Mouse (Mus musculus) heart, postnatal 0 days (tissue): ENCODE measurements at regions not wholly inside any gene's neighbourhood (a gene's known extent, or its start where the extent isn't known, plus 50 kb on each side); places are given as distances from the start of the nearest gene placed in this dataset.

Experiments used
- ATAC-seq: fragments of 200-750 bp; cut with Nextera tagmentation; 2 replicates; pipeline ENCODE4 v1.8.0; 2017; ENCODE audit warnings: low read depth, moderate number of reproducible peaks, moderate library complexity; ENCODE audit not compliant: insufficient read depth
- DNase-seq: peaks from one replicate; pipeline ENCODE4 v3.0.0-alpha.2; 2016; ENCODE audit warnings: low spot score
- H3K27ac ChIP-seq: fragments of 300-500 bp; sonication (generic); 2 replicates; pipeline ENCODE4 v1.5.1; 2014; ENCODE audit warnings: low read depth, mild to moderate bottlenecking
- H3K27me3 ChIP-seq: fragments of 300-500 bp; sonication (generic); 2 replicates; pipeline ENCODE4 v1.6.1; 2014; ENCODE audit warnings: low read length, mixed read lengths; ENCODE audit not compliant: control insufficient read depth, insufficient read depth
- H3K36me3 ChIP-seq: fragments of 300-500 bp; sonication (generic); replicated peaks from 2 replicates; pipeline ENCODE4 v1.6.1; 2014; ENCODE audit warnings: low read length, mixed read lengths; ENCODE audit not compliant: control insufficient read depth, insufficient read depth
- H3K4me1 ChIP-seq: fragments of 300-500 bp; sonication (generic); 2 replicates; pipeline ENCODE4 v1.6.1; 2014; ENCODE audit warnings: antibody characterized with exemption; ENCODE audit not compliant: control insufficient read depth, insufficient read depth
- H3K4me2 ChIP-seq: fragments of 300-500 bp; sonication (generic); 2 replicates; pipeline ENCODE4 v1.6.1; 2014; ENCODE audit warnings: low read depth, mild to moderate bottlenecking, low read length, moderate library complexity
- H3K4me3 ChIP-seq: fragments of 300-500 bp; sonication (generic); 2 replicates; pipeline ENCODE4 v1.5.1; 2014; ENCODE audit warnings: low read depth, low read length
- H3K9ac ChIP-seq: fragments of 300-500 bp; sonication (generic); replicated peaks from 2 replicates; pipeline ENCODE4 v1.6.1; 2014; ENCODE audit warnings: low read depth, low read length, mixed read lengths
- H3K9me3 ChIP-seq: fragments of 300-500 bp; sonication (generic); replicated peaks from 2 replicates; pipeline ENCODE4 v1.6.1; 2016; ENCODE audit warnings: low read length; ENCODE audit not compliant: control insufficient read depth
- CTCF ChIP-seq: IDR thresholded peaks from 2 replicates; pipeline ENCODE4 v1.5.1; 2016; ENCODE audit warnings: antibody characterized with exemption, control low read depth, low read depth
- EP300 ChIP-seq: IDR thresholded peaks from 2 replicates; pipeline ENCODE4 v1.6.1; 2016; ENCODE audit warnings: antibody characterized with exemption, low read depth
- WGBS: fragments of 180-500 bp; shearing (Covaris S2); extraction: QIAGEN DNeasy Blood & Tissue Kit; methylation state at CpG from one replicate; pipeline ENCODE4 v1.1.7; 2014; 5-methylcytosine and 5-hydroxymethylcytosine counted together

DNA sequence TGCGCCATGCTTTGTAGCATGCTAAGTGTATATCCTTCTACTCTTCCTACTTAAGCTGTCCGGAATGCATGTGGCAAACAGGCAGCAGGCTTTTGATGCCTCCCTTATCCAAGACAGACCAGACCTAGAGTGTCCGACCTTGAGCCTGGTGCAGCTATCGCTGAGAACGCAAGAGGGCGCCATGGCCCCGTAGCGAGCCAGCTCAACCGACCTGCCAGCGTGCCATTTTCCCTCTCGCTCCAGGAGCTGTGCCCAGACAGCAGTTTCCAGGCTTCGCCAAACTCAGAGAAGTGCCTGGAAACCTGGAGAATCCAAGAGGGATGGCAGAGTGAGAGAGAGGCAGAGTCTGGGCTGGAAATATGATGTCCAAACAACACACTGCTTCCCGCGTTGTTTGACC, 155.8 kb upstream of the Gm12830 start:
- peak overlapping the region; percentile 29; the same call in 1 of the 2 replicates for H3K4me3 ChIP-seq
- H3K9me3 ChIP-seq = no peaks in the 10 kb centered on the region
- 6% methylated on average over 14 of the region's 14 CpGs for WGBS
- H3K9ac ChIP-seq = no peak overlapping the region
- no peaks in the 10 kb centered on the region; the same call in 1 of the 2 replicates for H3K4me1 ChIP-seq
- peak overlapping the region; percentile 42 for H3K4me2 ChIP-seq
- DNase-seq (peak; percentile 61), ATAC-seq (peak; percentile 72)
- peaks cover 46% of the 10 kb centered on the region for H3K27me3 ChIP-seq
- no peak overlapping the region for H3K27ac ChIP-seq
- no peaks in the 10 kb centered on the region for H3K36me3 ChIP-seq
- TF ChIP-seq EP300 = no peak
- TF ChIP-seq CTCF = peak; percentile 85

DNA sequence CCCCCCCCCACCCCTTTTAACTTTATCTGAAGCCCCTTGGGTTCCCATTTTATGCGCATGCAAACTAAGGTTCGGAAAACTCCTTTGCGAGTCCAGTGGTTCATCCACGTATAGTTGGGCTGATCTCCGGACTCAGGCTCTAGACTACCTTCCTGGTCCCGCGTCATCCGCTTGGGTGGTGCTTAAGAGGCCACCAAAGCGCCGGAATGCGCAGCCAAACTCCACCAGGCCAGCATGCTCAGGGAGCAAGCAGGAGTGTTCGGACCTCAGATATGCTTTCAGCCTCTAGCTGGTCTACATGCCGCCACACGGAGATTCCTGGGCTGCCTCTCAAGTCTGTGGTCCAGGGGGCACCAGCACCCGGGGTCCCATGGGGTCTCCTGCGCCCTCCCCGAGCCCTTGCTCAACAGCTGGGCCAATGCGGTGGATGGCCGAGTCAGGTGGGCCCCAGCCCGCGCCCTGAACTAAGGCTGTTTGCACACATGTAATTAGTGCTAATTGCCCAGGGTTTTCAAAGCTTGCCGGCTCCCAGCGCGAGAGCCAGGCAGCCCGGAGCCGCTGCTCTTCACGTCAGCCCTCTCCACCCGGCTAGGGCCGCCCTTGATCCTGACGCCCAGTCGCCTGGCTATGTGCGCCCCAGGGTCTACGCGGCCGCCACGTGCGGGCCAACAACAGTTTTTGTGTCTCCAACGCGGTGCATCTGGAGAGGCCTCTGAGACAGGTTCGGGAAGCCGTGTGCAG, 155.1 kb upstream of the Gm12830 start:
- Histone ChIP-seq H3K27ac (no peak overlapping the region), H3K4me3 (peak overlapping the region; percentile 29), H3K4me1 (no peaks in the 10 kb centered on the region; the same call in 1 of the 2 replicates), H3K27me3 (peaks cover 48% of the 10 kb centered on the region), H3K9me3 (no peaks in the 10 kb centered on the region), H3K4me2 (peak overlapping the region; percentile 42), H3K9ac (no peak overlapping the region), H3K36me3 (no peaks in the 10 kb centered on the region)
- DNase-seq (no peak), ATAC-seq (no peak)
- 7% methylated on average over 41 of the region's 41 CpGs for WGBS
- TF ChIP-seq CTCF = no peak
- no peak for TF ChIP-seq EP300

DNA sequence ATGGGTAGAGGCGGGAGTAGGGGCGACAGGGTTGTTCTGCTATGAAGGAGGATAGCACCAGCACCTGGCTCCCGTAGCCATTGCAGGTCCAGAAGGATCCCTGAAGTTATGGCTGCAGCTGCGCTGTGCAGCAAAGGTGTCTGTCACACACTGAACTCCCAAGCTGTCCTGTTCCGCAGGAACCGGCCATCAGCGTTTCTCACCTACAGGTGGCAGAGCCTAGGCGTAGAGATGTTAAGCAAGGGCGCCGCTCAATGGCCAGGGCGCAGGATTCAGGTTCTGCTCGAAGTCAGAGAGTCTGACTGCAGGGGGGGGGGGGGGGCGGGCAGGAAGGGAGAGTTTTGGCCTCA, 154.6 kb upstream of the Gm12830 start:
- 12% methylated on average over 12 of the region's 13 CpGs for WGBS
- no peak for ATAC-seq
- Histone ChIP-seq H3K36me3 (no peaks in the 10 kb centered on the region), H3K9ac (no peak overlapping the region), H3K27ac (no peak overlapping the region), H3K27me3 (peaks cover 48% of the 10 kb centered on the region), H3K4me2 (peak overlapping the region; percentile 42), H3K4me3 (peak overlapping the region; percentile 29), H3K9me3 (no peaks in the 10 kb centered on the region), H3K4me1 (no peaks in the 10 kb centered on the region; the same call in 1 of the 2 replicates)
- no peak for DNase-seq
- TF ChIP-seq CTCF = 0 out of 2 replicates have a peak, but pooled peaks have one; percentile 2
- no peak for TF ChIP-seq EP300

DNA sequence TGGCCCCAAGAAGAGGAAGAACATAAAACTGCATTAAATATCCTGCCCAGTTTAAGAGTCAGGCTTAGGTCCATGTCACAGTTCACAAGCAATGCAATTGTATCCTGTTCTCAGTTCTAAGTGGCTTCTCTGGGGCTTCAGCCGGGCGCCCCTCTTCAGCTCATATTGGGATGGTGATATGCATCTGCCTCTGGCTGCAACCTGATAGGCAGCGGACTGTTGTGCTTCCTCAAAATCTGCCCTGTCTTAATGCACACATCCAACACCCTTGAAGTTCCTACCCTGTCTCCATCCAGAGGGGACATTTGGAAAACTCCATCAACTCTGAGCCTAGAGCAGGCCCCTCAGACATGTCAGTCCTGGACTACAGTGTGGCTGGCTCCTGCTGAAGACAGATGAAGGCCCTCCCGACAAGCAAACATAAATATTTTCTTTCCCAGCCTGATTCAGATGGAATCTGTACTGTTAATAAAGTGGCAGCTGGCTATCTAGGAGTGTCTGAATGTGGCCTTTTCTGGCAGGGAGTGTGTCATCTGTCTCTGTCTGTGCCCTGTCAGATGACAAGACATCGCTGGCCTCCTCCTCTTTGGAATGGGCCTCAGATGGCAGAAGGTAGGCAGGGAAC, 149.3 kb upstream of the Gm12830 start:
- no peak overlapping the region for H3K4me3 ChIP-seq
- no peaks in the 10 kb centered on the region for H3K4me1 ChIP-seq
- DNase-seq = no peak
- 61% methylated on average over 5 of the region's 5 CpGs for WGBS
- no peak for ATAC-seq
- peaks cover 26% of the 10 kb centered on the region for H3K27me3 ChIP-seq
- H3K9me3 ChIP-seq = no peaks in the 10 kb centered on the region
- H3K36me3 ChIP-seq = no peaks in the 10 kb centered on the region
- no peak overlapping the region for H3K27ac ChIP-seq
- no peak for TF ChIP-seq CTCF
- TF ChIP-seq EP300 = no peak
- H3K4me2 ChIP-seq = no peak overlapping the region
- no peak overlapping the region for H3K9ac ChIP-seq

DNA sequence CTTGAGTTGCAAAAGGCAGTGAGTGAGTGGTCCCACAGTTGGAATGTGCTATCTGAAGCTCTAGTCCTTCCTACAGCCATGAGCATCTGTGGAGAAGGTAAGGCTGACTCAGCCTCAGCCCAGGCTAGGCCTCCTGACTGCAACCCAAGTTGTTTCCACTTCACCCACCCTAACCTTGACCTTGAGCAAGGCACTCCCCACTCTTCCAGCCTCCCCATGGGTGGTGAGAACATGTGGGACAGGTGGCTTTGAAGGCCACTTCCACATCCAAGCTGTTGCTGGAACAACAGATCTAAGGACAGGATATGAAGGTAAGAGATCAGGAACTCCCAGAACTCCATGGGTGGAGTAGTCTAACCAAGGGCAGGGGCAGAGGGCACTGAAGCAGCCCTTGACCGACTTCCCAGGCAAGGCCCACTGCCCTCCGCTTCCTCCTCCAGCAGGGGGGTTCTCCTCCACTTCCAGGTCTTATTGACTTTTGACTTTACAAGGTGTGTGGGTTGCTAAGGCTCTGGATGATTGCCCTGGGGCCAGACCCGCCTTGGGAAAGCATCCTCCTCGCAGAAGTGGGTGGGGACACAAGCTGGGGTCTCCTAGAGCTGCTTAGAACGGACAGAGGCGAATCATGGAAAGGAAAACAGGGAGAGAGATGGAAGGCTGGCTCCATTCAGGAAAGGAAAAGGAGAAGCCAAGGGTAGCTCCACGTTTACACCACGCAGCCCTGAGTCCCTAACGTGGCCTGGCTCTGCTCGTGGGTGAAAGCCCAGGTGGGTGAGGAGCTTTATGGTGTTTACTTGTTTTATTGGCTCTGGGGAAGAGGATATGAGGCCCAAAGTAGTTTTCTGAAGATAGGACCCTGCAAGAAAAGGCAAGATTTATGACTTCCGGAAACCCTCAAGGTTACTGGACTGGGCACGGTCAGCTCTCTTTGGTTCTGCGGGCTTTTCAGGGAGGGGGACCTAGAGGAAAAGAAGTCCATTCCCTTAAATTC, 144.3 kb upstream of the Gm12830 start:
- TF ChIP-seq CTCF (no peak), EP300 (no peak)
- H3K4me1 ChIP-seq = no peaks in the 10 kb centered on the region
- 0 out of 2 replicates have a peak, but pooled peaks cover 6% of the 10 kb centered on the region for H3K27me3 ChIP-seq
- no peak overlapping the region for H3K9ac ChIP-seq
- H3K4me3 ChIP-seq = no peak overlapping the region
- 79% methylated on average over 13 of the region's 13 CpGs for WGBS
- ATAC-seq = no peak
- H3K4me2 ChIP-seq = no peak overlapping the region
- no peak for DNase-seq
- H3K36me3 ChIP-seq = no peaks in the 10 kb centered on the region
- no peak overlapping the region for H3K27ac ChIP-seq
- no peaks in the 10 kb centered on the region for H3K9me3 ChIP-seq
